Mouse (Mus musculus) liver, postnatal 0 days (tissue): ENCODE measurements around the gene Gm29609.

ENCODE experiments used
- CTCF ChIP-seq: sonication (generic); IDR thresholded peaks from 2 replicates; pipeline ENCODE4 v1.5.1; 2016; ENCODE audit warnings: antibody characterized with exemption, low read depth
- EP300 ChIP-seq: IDR thresholded peaks from 2 replicates; pipeline ENCODE4 v1.6.1; 2016; ENCODE audit warnings: antibody characterized with exemption, low read depth, mild to moderate bottlenecking

DNA sequence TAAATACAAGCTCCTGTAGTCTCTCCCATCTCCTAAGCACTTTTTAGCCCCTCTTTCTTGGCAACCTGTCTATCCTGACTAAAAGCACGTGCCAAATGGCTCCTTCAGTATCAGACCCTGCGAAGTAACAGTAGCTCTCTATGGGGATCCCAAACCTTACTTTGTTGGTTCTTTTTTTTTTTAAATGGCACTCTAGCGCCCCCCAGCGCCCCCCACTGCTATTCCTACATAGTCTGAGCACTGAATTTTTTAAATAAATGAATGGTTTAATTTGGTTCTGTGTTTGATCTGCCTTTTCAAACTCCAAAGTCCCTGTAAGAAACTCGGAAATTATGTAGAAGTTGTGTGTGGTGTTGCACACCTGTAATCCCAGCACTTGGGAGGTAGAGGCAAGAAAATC lies 53.7 kb downstream of the Gm29609 start:
- TF ChIP-seq CTCF = no peak
- no peak for TF ChIP-seq EP300
